Mouse (Mus musculus) c-Kit-positive CD71-negative TER-119-negative erythroid progenitor cells, embryonic 14.5 days (primary cell): ENCODE data around the gene Lrcol1.

Experiments used
- DNase-seq: peaks from one replicate; pipeline ENCODE4 v3.0.0-alpha.2; 2013; ENCODE audit warnings: low read depth

Lrcol1 gene

GRCm38 (mm10) chr5:110386371-110387330 is 42.1 kb downstream of the Lrcol1 start:
- DNase-seq, result no peak

- DNase-seq, result no peak
Observed at GRCm38 (mm10) chr5:110387332-110387731, 42.8 kb downstream of the Lrcol1 start.

- no peak for DNase-seq
Observed at GRCm38 (mm10) chr5:110390631-110391030, 46.1 kb downstream of the Lrcol1 start.

GRCm38 (mm10) chr5:110392727-110393126 is 48.2 kb downstream of the Lrcol1 start:
- no peak for DNase-seq

GRCm38 (mm10) chr5:110395006-110395661 is 50.6 kb downstream of the Lrcol1 start:
- no peak for DNase-seq

- DNase-seq, result no peak
Observed at GRCm38 (mm10) chr5:110401101-110401500, 56.6 kb downstream of the Lrcol1 start.

GRCm38 (mm10) chr5:110402557-110402956 is 58.0 kb downstream of the Lrcol1 start:
- no peak for DNase-seq

GRCm38 (mm10) chr5:110403931-110404330 is 59.4 kb downstream of the Lrcol1 start:
- DNase-seq, result no peak
